ENCODE assay signal across 11 mouse cellular contexts in the genomic region with DNA sequence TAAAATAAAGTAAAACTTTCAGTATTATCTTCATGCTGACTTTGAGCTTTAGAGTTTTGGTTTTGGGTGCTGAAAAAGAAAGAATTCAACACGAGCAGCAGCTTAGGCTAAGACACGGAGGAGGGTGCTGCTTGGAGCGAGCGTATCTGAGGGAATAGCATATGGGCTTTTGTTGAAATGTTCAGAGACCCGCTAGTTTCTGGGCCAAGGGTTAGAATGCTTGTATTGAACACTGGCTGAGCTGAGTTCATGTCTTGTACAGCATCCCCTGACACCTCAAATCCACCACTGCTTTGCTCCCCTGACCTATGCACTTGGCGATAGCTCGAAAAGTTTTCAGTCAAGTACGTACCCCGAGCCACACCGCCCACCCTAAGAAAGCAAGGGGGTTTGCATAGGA. TPM values are rescaled to one million over a fixed set of nuclear protein-coding genes. Genes with fewer than 3 reads are reported as not detected.
A peak's percentile ranks its signal among the peaks of the same experiment; 100 is the strongest.
DNase-seq lines count a peak whose midpoint lies in the region; ATAC-seq and TF ChIP-seq lines count a peak whose summit lies in the region.
"Had no signal": no experiment of that assay in that cellular context is flagged by ENCODE, and none has a peak within 500 bp of the region (broad histone marks: within the 10 kb centered on the region; RNA-seq: fewer than 3 reads in every experiment).

No protein-coding gene starts in this region.

- peak overlapping the region; percentile 80 for H3K9ac ChIP-seq in forebrain, embryonic 12.5 days
- no peak overlapping the region for H3K9ac ChIP-seq in intestine, embryonic 15.5 days
- H3K9ac ChIP-seq in heart, embryonic 12.5 days: no peak overlapping the region
- H3K9ac ChIP-seq: embryonic facial prominence, embryonic 15.5 days; liver, embryonic 12.5 days had no signal

- no peak for ATAC-seq in forebrain, embryonic 12.5 days (ENCODE audit: low FRiP score)
- no peak for ATAC-seq in intestine, embryonic 15.5 days
- ATAC-seq in heart, embryonic 12.5 days (ENCODE audit: insufficient number of reproducible peaks, low FRiP score): no peak
- ATAC-seq: liver, embryonic 12.5 days had no signal

- TF ChIP-seq POLR2A in olfactory bulb, adult 2 months (IDR thresholded peaks at IDR 0.05; ENCODE audit: insufficient read depth, low read depth, low read length): no peak

- intact Hi-C loops in left cerebral cortex, adult 2 months (cut with DNase I): loop anchor here (1.0 to 10.0 kb wide), 8 partner anchors 62 to 468 kb away; no protein-coding TSS in a partner anchor

- peak overlapping the region; percentile 81 for H3K4me2 ChIP-seq in forebrain, embryonic 12.5 days
- no peak overlapping the region for H3K4me2 ChIP-seq in intestine, embryonic 15.5 days (replicated peaks)
- H3K4me2 ChIP-seq in heart, embryonic 12.5 days: no peak overlapping the region

- no peak for DNase-seq in left cerebral cortex, adult 2 months (ENCODE audit: extremely low spot score in 1 of 2, low spot score in 2 of 2)
- DNase-seq in left cerebral cortex, adult 11 months (ENCODE audit: low spot score): no peak
- no peak for DNase-seq in kidney, adult 9 months
- no peak for DNase-seq in frontal cortex, postnatal 14 days (ENCODE audit: low spot score in 2 of 2)

- WGBS in forebrain, embryonic 12.5 days: 1% methylated on average over 10 of the region's 10 CpGs
- 12% methylated on average over 10 of the region's 10 CpGs for WGBS in intestine, embryonic 15.5 days
- 2% methylated on average over 10 of the region's 10 CpGs for WGBS in olfactory bulb, adult 2 months
- WGBS in heart, embryonic 12.5 days: 4% methylated on average over 10 of the region's 10 CpGs

- TF ChIP-seq CTCF in left cerebral cortex, adult 2 months (IDR thresholded peaks at IDR 0.05): no peak
- TF ChIP-seq CTCF in olfactory bulb, adult 2 months (IDR thresholded peaks at IDR 0.05; ENCODE audit: insufficient read depth, low read depth, low read length): no peak

- H3K4me1 ChIP-seq in forebrain, embryonic 12.5 days: peaks cover 59% of the 10 kb centered on the region
- H3K4me1 ChIP-seq in intestine, embryonic 15.5 days (replicated peaks): peaks cover 6% of the 10 kb centered on the region
- H3K4me1 ChIP-seq in olfactory bulb, adult 2 months (ENCODE audit: control insufficient read depth, insufficient read depth, low read length): peaks cover 17% of the 10 kb centered on the region
- peaks cover 16% of the 10 kb centered on the region for H3K4me1 ChIP-seq in heart, embryonic 12.5 days (replicated peaks)
- H3K4me1 ChIP-seq: liver, embryonic 12.5 days had no signal

- H3K9me3 ChIP-seq in forebrain, embryonic 12.5 days: no peaks in the 10 kb centered on the region
- no peaks in the 10 kb centered on the region for H3K9me3 ChIP-seq in intestine, embryonic 15.5 days
- peaks cover 7% of the 10 kb centered on the region; the same call in 1 of the 2 replicates for H3K9me3 ChIP-seq in heart, embryonic 12.5 days (replicated peaks)
- H3K9me3 ChIP-seq: embryonic facial prominence, embryonic 15.5 days; liver, embryonic 12.5 days had no signal

- H3K27ac ChIP-seq in left cerebral cortex, adult 2 months: peak overlapping the region; percentile 86; the same call in 1 of the 2 replicates
- H3K27ac ChIP-seq in forebrain, embryonic 12.5 days: peak overlapping the region; percentile 96; the same call in 1 of the 2 replicates
- no peak overlapping the region for H3K27ac ChIP-seq in intestine, embryonic 15.5 days
- H3K27ac ChIP-seq in olfactory bulb, adult 2 months (ENCODE audit: insufficient read depth, low read depth, low read length): peak overlapping the region; percentile 49; the same call in 1 of the 2 replicates
- no peak overlapping the region for H3K27ac ChIP-seq in heart, embryonic 12.5 days (ENCODE audit: poor library complexity, severe bottlenecking)
- H3K27ac ChIP-seq: embryonic facial prominence, embryonic 15.5 days; gastrocnemius, adult 2 months; liver, embryonic 12.5 days had no signal

- no peaks in the 10 kb centered on the region for H3K36me3 ChIP-seq in forebrain, embryonic 12.5 days (replicated peaks)
- no peaks in the 10 kb centered on the region for H3K36me3 ChIP-seq in intestine, embryonic 15.5 days
- no peaks in the 10 kb centered on the region for H3K36me3 ChIP-seq in heart, embryonic 12.5 days
- H3K36me3 ChIP-seq: embryonic facial prominence, embryonic 15.5 days; liver, embryonic 12.5 days had no signal

- H3K27me3 ChIP-seq in forebrain, embryonic 12.5 days: no peaks in the 10 kb centered on the region
- peaks cover 41% of the 10 kb centered on the region for H3K27me3 ChIP-seq in intestine, embryonic 15.5 days (replicated peaks)
- peaks cover 74% of the 10 kb centered on the region for H3K27me3 ChIP-seq in heart, embryonic 12.5 days (replicated peaks)

- H3K4me3 ChIP-seq in left cerebral cortex, adult 2 months: peak overlapping the region; percentile 72
- H3K4me3 ChIP-seq in forebrain, embryonic 12.5 days (replicated peaks): peak overlapping the region; percentile 65
- H3K4me3 ChIP-seq in intestine, embryonic 15.5 days (replicated peaks): peak overlapping the region; percentile 30; the same call in 1 of the 2 replicates
- peak overlapping the region; percentile 82 for H3K4me3 ChIP-seq in olfactory bulb, adult 2 months (ENCODE audit: insufficient read depth, low read depth, low read length)
- H3K4me3 ChIP-seq in heart, embryonic 12.5 days: no peak overlapping the region
- H3K4me3 ChIP-seq: gastrocnemius, adult 2 months; liver, embryonic 12.5 days had no signal

RNA-seq across cellular contexts. Expression of a gene that starts 0.9 kb away (rescaled TPM):
- 10 to 100 TPM; 28.8 to 30.7 TPM for total RNA-seq in left cerebral cortex, adult 2 months (2021)
- polyA plus RNA-seq in forebrain, embryonic 12.5 days (2016; fragmentation: Nextera tagmentation; extraction: Ambion mirVana): 21.6 and 22.4 TPM in 2 replicates
- polyA plus RNA-seq in intestine, embryonic 15.5 days (2015; fragmentation: Nextera tagmentation; extraction: Ambion mirVana): 1.5 and 1.6 TPM in 2 replicates
- not detected in 2 replicates for polyA plus RNA-seq in olfactory bulb, adult 2 months (2012; ENCODE audit: insufficient read depth, insufficient read length, low replicate concordance, missing spikeins)
- 1.7 and 2.4 TPM in 2 replicates for polyA plus RNA-seq in heart, embryonic 12.5 days (2016; fragmentation: Nextera tagmentation; extraction: Ambion mirVana)

Comparison
In these comparisons a context has a peak if more than half of its experiments do, and no peak if none do; other contexts are left out.
1. H3K27ac ChIP-seq: peak in left cerebral cortex, adult 2 months (single experiment), forebrain, embryonic 12.5 days (single experiment) and olfactory bulb, adult 2 months (single experiment); none in intestine, embryonic 15.5 days (single experiment) and heart, embryonic 12.5 days (single experiment).